Mouse (Mus musculus) thymus, adult 2 months (tissue): Measurements from ENCODE around the gene Npl.

ENCODE experiments used
- CTCF ChIP-seq: fragments of 200-500 bp; IDR thresholded peaks from 2 replicates; pipeline ENCODE4 v1.5.1; 2012; ENCODE audit warnings: mild to moderate bottlenecking, control low read depth, low read length, moderate library complexity, borderline replicate concordance; ENCODE audit not compliant: control insufficient read depth, poor library complexity, insufficient read depth; ENCODE audit errors: extremely low read depth
- POLR2A ChIP-seq: fragments of 200-500 bp; IDR thresholded peaks from 2 replicates; pipeline ENCODE4 v1.6.1; 2012; ENCODE audit warnings: mild to moderate bottlenecking, low read length, control low read depth, moderate library complexity; ENCODE audit not compliant: control insufficient read depth, poor library complexity, insufficient read depth; ENCODE audit errors: extremely low read depth

GRCm38 (mm10) chr1:153493931-153494330 lies 55.9 kb downstream of the Npl start:
- no peak for TF ChIP-seq CTCF
- no peak for TF ChIP-seq POLR2A
